Mouse (Mus musculus): ENCODE data around the gene Slit2. TPM values are rescaled to one million over a fixed set of nuclear protein-coding genes. Genes with fewer than 3 reads are reported as not detected.

The Slit2 gene
- 0.07 TPM for polyA plus RNA-seq (2017; shearing (Covaris generic))

GRCm38 (mm10) chr5:47982941-47983701 is at the start of gene Slit2:
Gene Slit2, plus strand, starts transcription at chr5:47983138.

GRCm38 (mm10) chr5:48327652-48328051 is 344.7 kb downstream of the Slit2 start, which contains the start of gene 5730480H06Rik:
Gene 5730480H06Rik, plus strand, starts transcription at chr5:48327952.

Data from inflammation-experienced regulatory T-cells, adult 16 weeks (primary cell).